Mouse (Mus musculus) ZHBTc4 (cell line): ENCODE results near the gene Fbxw18.
"Not testable (repeated sequence)": the region's sequence is repeated elsewhere in the genome, so short reads cannot be mapped to it uniquely, and the experiment has no call there.

Experiments
- DNase-seq: peaks from one replicate; pipeline ENCODE4 v3.0.0-alpha.2; 2011; ENCODE audit warnings: low read depth, low spot score

Fbxw18 gene

DNA sequence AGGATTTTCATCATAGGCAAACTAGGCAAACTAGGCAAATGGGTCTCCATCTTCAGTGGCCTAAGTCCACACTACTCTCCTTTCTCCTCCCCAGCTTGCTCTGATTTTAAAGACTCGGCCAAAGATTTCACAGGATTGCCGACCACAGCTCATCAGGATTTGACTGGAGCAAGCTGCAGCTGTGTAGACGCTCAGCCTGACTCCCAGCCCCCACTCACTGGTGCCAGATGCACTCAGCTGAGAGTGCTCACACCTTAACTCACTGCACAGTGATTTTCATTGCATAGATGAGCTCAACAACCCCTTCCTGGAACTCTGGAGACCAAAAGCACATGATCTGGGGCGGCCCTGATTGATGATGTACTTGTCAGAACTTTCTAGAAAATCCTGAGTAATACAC, at the start of gene Fbxw18:
Gene Fbxw18, minus strand, starts transcription at position 101 of the 400 bp plus-strand sequence.
- not testable (repeated sequence) for DNase-seq

DNA sequence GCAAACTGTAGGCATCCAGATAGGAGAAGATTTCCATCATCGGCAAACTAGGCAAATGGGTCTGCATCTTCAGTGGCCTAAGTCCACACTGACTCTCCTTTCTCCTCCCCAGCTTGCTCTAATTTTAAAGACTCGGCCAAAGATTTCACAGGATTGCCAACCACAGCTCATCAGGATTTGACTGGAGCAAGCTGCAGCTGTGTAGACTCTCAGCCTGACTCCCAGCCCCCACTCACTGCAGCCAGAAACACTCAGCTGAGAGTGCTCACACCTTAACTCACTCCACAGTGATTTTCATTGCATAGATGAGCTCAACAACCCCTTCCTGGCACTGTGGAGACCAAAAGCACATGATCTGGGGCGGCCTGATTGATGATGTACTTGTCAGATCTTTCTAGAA, 43.5 kb upstream of the Fbxw18 start, which contains the start of gene Fbxw26:
Gene Fbxw26, minus strand, starts transcription at position 101 of the 400 bp plus-strand sequence.
- DNase-seq = not testable (repeated sequence)

DNA sequence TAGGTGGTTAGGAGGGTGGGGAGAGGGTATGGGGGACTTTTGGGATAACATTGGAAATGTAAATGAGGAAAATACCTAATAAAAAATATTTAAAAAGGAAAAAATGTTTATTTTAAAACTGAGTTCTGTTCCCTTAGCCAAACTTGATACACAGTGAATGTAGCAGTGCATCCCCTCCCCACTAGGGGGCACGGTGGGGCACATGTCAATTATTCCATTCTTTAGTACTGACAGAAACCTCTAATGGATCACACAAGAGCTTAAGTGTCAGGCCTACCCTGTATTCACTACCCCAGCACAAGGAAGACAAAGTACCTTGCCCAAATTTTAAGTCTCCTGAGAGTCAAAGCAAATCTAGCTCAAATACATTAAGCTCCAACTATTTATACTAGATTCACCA, 17.2 kb downstream of the Fbxw18 start:
- peak; percentile 56 for DNase-seq

DNA sequence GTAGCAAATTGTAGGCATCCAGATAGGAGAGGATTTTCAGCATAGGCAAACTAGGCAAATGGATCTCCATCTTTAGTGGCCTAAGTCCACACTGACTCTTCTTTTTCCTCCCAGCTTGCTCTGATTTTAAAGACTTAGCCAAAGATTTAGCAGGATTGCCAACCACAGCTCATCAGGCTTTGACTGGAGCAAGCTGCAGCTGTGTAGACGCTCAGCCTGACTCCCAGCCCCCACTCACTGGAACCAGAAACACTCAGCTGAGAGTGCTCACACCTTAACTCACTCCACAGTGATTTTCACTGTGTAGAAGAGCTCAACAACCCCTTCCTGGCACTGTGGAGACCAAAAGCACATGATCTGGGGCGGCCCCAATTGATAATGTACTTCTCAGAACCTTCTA, 37.9 kb downstream of the Fbxw18 start, which contains the start of gene Fbxw25:
Gene Fbxw25, minus strand, starts transcription at position 101 of the 400 bp plus-strand sequence.
- DNase-seq = not testable (repeated sequence)
